Mouse (Mus musculus) adrenal gland, adult 8-10 months (tissue): Measurements from ENCODE around the gene Myo7a. TPM values are rescaled to one million over a fixed set of nuclear protein-coding genes. Genes with fewer than 3 reads are reported as not detected.
A peak's percentile ranks its signal among the peaks of the same experiment; 100 is the strongest.

Source experiments
- DNase-seq: peaks from one replicate; pipeline ENCODE4 v3.0.0; 2022
- total RNA-seq, 4 experiments: library from RNA; stranded (reverse); gene quantifications; 2 replicates each; pipeline ENCODE4 v1.2.4; 2022

Myo7a gene
- total RNA-seq: 100 to 1,000 TPM; 160 to 412 (median 278) TPM

GRCm38 (mm10) chr7:98119179-98119960 lies at the start of gene Myo7a:
TSS of gene Myo7a (minus strand) at chr7:98119524.
- peak; percentile 92 for DNase-seq

- no peak for DNase-seq
Measured at GRCm38 (mm10) chr7:98164999-98165528, 45.7 kb upstream of the Myo7a start.

- no peak for DNase-seq
Measured at GRCm38 (mm10) chr7:98164382-98164998, 45.2 kb upstream of the Myo7a start.

- no peak for DNase-seq
Measured at GRCm38 (mm10) chr7:98163700-98164099, 44.4 kb upstream of the Myo7a start.

- no peak for DNase-seq
Measured at GRCm38 (mm10) chr7:98162239-98162638, 42.9 kb upstream of the Myo7a start.

- no peak for DNase-seq
Measured at GRCm38 (mm10) chr7:98160041-98160740, 40.9 kb upstream of the Myo7a start.

- DNase-seq: no peak
Measured at GRCm38 (mm10) chr7:98158481-98158880, 39.2 kb upstream of the Myo7a start.

GRCm38 (mm10) chr7:98157636-98158332 lies 38.5 kb upstream of the Myo7a start:
- DNase-seq: no peak

GRCm38 (mm10) chr7:98156280-98156665 lies 36.9 kb upstream of the Myo7a start:
- no peak for DNase-seq

GRCm38 (mm10) chr7:98155546-98156279 lies 36.4 kb upstream of the Myo7a start:
- no peak for DNase-seq

GRCm38 (mm10) chr7:98153892-98154291 lies 34.6 kb upstream of the Myo7a start:
- no peak for DNase-seq

GRCm38 (mm10) chr7:98153345-98153744 lies 34.0 kb upstream of the Myo7a start:
- DNase-seq: no peak

- no peak for DNase-seq
Measured at GRCm38 (mm10) chr7:98152400-98152799, 33.1 kb upstream of the Myo7a start.

- no peak for DNase-seq
Measured at GRCm38 (mm10) chr7:98150525-98150924, 31.2 kb upstream of the Myo7a start.

- no peak for DNase-seq
Measured at GRCm38 (mm10) chr7:98149802-98150201, 30.5 kb upstream of the Myo7a start.

GRCm38 (mm10) chr7:98148721-98149407 lies 29.5 kb upstream of the Myo7a start:
- DNase-seq: no peak

GRCm38 (mm10) chr7:98147766-98148165 lies 28.4 kb upstream of the Myo7a start:
- DNase-seq: peak; percentile 75

- no peak for DNase-seq
Measured at GRCm38 (mm10) chr7:98146447-98146845, 27.1 kb upstream of the Myo7a start.

GRCm38 (mm10) chr7:98145842-98146446 lies 26.6 kb upstream of the Myo7a start:
- no peak for DNase-seq

- DNase-seq: no peak
Measured at GRCm38 (mm10) chr7:98145402-98145801, 26.1 kb upstream of the Myo7a start, which contains the start of gene Omp. TSS of gene Omp (minus strand) at chr7:98145502.

GRCm38 (mm10) chr7:98142648-98143047 lies 23.3 kb upstream of the Myo7a start:
- DNase-seq: no peak
